Mouse (Mus musculus): Measurements from ENCODE around the gene Metrnl.

DNA sequence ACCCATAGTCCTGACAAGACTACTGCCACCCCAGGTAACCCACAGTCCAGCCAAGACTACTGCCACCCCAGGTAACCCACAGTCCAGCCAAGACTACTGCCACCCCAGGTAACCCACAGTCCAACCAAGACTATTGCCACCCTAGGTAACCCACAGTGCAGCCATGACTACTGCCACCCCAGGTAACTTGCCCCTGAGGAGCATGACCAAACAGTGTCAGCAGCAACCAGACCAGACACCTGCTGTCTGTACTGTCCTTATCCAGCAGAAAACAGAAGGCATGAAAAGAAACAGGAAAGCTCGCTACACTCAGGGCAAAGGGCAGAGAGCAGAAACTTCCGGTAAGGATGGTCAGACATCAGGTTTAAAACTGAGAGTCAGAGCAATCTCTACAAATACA lies 40.2 kb upstream of the Metrnl start:
- TF ChIP-seq CTCF (IDR thresholded peaks at IDR 0.05; ENCODE audit: low read depth, low read length) (no peak), GATA1 (IDR thresholded peaks at IDR 0.05; ENCODE audit: borderline replicate concordance, low read length) (no peak)
